Mouse (Mus musculus) intestine, embryonic 14.5 days (tissue): ENCODE results near the gene Ube3b. TPM values are rescaled to one million over a fixed set of nuclear protein-coding genes. Genes with fewer than 3 reads are reported as not detected.

Experiments used
- ATAC-seq: fragments of 200-750 bp; cut with Nextera tagmentation; replicated peaks from 2 replicates; pipeline ENCODE4 v1.8.0; 2017; ENCODE audit warnings: low read depth, moderate number of reproducible peaks, moderate TSS enrichment, moderate library complexity; ENCODE audit not compliant: low FRiP score, low TSS enrichment
- DNase-seq: peaks from one replicate; pipeline ENCODE4 v3.0.0-alpha.2; 2018; ENCODE audit warnings: low spot score
- H3K27ac ChIP-seq: fragments of 300-500 bp; sonication (generic); 2 replicates; pipeline ENCODE4 v1.5.1; 2014; ENCODE audit warnings: low read depth, mild to moderate bottlenecking, control low read depth
- H3K27me3 ChIP-seq: fragments of 300-500 bp; sonication (generic); replicated peaks from 2 replicates; pipeline ENCODE4 v1.6.1; 2014; ENCODE audit warnings: low read length, control low read depth; ENCODE audit not compliant: control insufficient read depth, insufficient read depth
- H3K36me3 ChIP-seq: fragments of 300-500 bp; sonication (generic); 2 replicates; pipeline ENCODE4 v1.6.1; 2014; ENCODE audit warnings: low read length, control low read depth; ENCODE audit not compliant: control insufficient read depth, insufficient read depth
- H3K4me1 ChIP-seq: fragments of 300-500 bp; sonication (generic); replicated peaks from 2 replicates; pipeline ENCODE4 v1.6.1; 2014; ENCODE audit warnings: low read length, control low read depth, mixed read lengths; ENCODE audit not compliant: control insufficient read depth, insufficient read depth
- H3K4me2 ChIP-seq: fragments of 300-500 bp; sonication (generic); 2 replicates; pipeline ENCODE4 v1.6.1; 2014; ENCODE audit warnings: low read length
- H3K4me3 ChIP-seq: fragments of 300-500 bp; sonication (generic); 2 replicates; pipeline ENCODE4 v1.5.1; 2014; ENCODE audit warnings: low read depth, low read length, control low read depth, mixed read lengths
- H3K9ac ChIP-seq: fragments of 300-500 bp; sonication (generic); 2 replicates; pipeline ENCODE4 v1.6.1; 2014; ENCODE audit warnings: mild to moderate bottlenecking, low read length
- H3K9me3 ChIP-seq: fragments of 300-500 bp; sonication (generic); 2 replicates; pipeline ENCODE4 v1.6.1; 2016; ENCODE audit warnings: low read length, control low read depth; ENCODE audit not compliant: control insufficient read depth
- WGBS: fragments of 180-500 bp; shearing (Covaris S2); extraction: QIAGEN DNeasy Blood & Tissue Kit; methylation state at CpG from one replicate; pipeline ENCODE4 v1.1.7; 2014; 5-methylcytosine and 5-hydroxymethylcytosine counted together
- polyA plus RNA-seq: library from polyadenylated mRNA; unstranded; fragments of >200 nt; fragmentation: Nextera tagmentation; extraction: Ambion mirVana; gene quantifications from 2 replicates; pipeline ENCODE4 v1.2.1, GENCODE M21; 2014

The Ube3b gene
- polyA plus RNA-seq, 1 experiment from 2014 or later, result 51.8 TPM

DNA sequence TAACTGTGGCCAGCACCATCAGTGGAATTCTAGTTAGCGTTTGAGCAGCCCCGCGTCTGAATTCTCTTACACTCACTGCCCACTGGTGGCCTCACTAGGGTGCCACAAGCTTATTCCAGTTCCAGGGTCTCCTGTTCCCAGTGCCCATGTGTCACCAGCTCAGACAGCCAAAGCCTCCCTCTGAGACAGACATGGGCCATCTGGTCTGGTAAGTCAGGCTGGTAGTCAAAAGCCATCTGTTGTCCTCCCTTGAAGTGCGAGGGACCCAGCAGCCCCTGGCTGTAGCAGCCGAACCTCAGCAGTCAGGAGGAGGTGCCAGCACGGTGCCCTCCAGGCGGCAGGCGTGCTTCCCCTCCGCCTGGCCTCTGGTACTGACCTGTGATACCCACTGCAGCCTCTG lies 75.9 kb downstream of the Ube3b start:
- no peak overlapping the region for H3K4me3 ChIP-seq
- WGBS, result 77% methylated on average over 9 of the region's 9 CpGs
- ATAC-seq, result no peak
- no peaks in the 10 kb centered on the region for H3K9me3 ChIP-seq
- H3K4me1 ChIP-seq, result peaks cover 11% of the 10 kb centered on the region
- H3K36me3 ChIP-seq, result peaks cover 28% of the 10 kb centered on the region
- H3K27ac ChIP-seq, result no peak overlapping the region
- no peak overlapping the region for H3K4me2 ChIP-seq
- DNase-seq, result no peak
- H3K9ac ChIP-seq, result no peak overlapping the region
- no peaks in the 10 kb centered on the region for H3K27me3 ChIP-seq

DNA sequence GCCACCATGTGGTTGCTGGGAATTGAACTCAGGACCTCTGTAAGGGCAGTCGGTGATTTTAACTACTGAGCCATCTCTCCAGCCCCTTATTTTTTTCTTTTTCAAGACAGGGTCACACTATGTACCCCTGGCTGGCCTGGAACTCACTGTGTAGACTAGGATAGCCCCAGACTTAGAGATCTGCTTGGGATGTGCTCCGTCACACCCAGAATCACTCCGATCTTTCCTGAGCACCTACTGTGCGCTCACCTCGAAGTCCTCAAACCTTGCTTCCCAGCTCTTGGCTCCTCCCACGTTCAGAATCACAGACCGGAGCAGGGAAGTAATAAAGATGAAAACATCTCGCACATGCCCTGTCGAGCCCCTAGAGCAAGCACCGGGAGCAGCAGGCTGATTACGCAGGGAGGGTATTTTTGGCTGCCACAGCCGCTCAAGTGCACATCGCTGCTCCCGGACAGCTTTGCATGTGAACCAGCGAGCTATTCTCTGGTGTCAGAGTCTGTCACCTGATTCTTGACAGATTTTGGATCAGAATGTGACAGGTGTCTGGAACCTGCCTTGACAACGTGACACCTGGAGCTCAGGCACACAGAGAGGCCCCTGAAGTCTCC lies 76.7 kb downstream of the Ube3b start:
- 79% methylated on average over 16 of the region's 16 CpGs for WGBS
- no peak for ATAC-seq
- no peak overlapping the region for H3K4me2 ChIP-seq

DNA sequence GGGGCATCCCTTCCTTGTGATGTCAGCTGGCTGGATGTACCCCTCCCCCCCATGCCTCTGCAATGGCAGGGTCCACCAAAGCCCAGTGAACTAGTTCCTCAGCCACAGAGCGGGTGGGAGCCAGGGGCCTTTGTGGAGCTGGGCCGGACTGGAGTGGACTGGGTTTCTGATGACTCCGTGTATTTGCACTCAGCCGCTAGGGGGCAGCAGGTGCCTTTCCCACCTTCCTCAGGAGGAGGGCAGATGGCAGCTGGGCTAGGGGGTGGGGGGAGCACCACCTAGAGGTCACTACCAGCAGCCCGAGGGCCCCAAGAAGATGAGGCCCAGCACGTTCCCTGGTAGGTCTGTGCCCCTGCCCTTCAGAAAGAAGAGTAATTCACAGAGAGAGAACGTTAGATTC lies 80.8 kb downstream of the Ube3b start:
- WGBS, result 9% methylated on average over 7 of the region's 7 CpGs
- H3K9me3 ChIP-seq, result no peaks in the 10 kb centered on the region
- no peaks in the 10 kb centered on the region for H3K36me3 ChIP-seq
- ATAC-seq, result peak; percentile 53; the same call in 1 of the 2 replicates
- peak; percentile 92 for DNase-seq
- no peak overlapping the region; the same call in 1 of the 2 replicates for H3K27ac ChIP-seq
- H3K9ac ChIP-seq, result no peak overlapping the region
- no peaks in the 10 kb centered on the region for H3K27me3 ChIP-seq
- H3K4me2 ChIP-seq, result no peak overlapping the region
- peaks cover 24% of the 10 kb centered on the region for H3K4me1 ChIP-seq
- H3K4me3 ChIP-seq, result no peak overlapping the region

More for the DNA sequence above, 76.7 kb downstream of the Ube3b start:
- Histone ChIP-seq H3K9me3 (no peaks in the 10 kb centered on the region), H3K36me3 (peaks cover 20% of the 10 kb centered on the region), H3K27me3 (no peaks in the 10 kb centered on the region), H3K4me3 (no peak overlapping the region), H3K4me1 (peaks cover 17% of the 10 kb centered on the region), H3K27ac (no peak overlapping the region), H3K9ac (no peak overlapping the region)
- no peak for DNase-seq

DNA sequence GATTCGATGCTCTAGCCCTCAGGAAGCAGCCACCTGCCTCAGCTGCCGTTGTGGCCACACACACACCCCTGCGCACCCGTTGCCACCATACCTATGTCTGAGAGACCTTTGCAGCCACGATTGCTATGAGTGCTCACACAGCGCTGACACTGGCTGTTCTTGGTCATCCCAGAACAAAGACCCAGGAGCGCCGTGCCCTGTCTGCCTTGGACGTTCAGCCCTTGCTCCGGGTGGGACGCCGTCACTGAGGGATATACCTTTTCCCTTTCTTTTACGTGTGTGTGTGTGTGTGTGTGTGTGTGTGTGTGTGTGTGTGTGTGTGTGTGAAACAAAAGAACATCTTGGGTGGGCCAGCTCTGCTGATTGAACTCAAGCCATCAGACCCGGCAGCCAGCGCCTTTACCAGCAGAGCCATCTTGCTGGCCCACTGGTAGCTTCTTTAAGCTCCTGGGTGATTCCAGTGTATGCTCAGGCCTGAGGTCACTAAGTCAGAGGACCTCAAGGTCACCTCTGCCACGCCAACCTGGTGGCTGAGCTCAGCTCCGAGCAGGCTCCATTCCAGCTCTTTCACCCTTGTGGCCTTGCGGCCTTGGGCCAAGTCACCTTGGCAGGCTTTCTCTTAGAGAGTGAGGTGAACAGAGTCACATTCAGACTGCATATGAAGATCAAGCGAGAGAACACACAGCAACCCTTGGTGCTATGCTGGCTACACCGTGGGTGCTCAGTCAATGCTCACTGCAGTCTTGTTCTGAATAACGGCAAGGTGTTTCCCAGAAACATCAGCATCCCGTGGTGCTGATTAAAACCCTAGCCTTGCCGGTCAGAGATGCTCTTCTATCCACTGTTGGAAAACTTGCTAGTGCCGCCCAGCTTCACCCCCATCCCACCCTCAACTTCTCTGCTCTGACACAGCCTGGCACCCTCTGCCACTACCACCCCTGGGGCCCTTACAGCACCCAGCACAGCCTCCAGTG lies 81.9 kb downstream of the Ube3b start:
- H3K36me3 ChIP-seq, result no peaks in the 10 kb centered on the region
- H3K9ac ChIP-seq, result no peak overlapping the region
- H3K9me3 ChIP-seq, result no peaks in the 10 kb centered on the region
- H3K27me3 ChIP-seq, result no peaks in the 10 kb centered on the region
- DNase-seq (no peak), ATAC-seq (no peak)
- no peak overlapping the region for H3K27ac ChIP-seq
- no peak overlapping the region for H3K4me2 ChIP-seq
- H3K4me3 ChIP-seq, result no peak overlapping the region
- WGBS, result 82% methylated on average over 24 of the region's 24 CpGs
- peaks cover 29% of the 10 kb centered on the region for H3K4me1 ChIP-seq

DNA sequence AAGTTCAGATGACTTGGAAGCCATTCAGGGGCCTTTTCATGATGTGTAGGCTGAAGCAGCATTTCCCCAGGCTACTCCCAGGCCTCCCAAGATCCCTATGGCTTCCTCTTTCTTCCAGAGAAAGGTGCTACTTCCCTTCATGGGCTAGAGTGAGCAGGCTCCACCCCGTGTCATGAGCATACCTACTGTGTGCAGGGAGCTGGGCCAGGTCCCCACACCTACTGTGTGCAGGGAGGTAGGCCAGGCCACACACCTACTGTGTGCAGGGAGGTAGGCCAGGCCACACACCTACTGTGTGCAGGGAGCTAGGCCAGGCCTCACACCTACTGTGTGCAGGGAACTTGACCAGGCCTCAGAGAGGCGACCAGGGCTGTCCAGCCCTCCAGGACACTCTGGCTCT lies 84.2 kb downstream of the Ube3b start:
- Histone ChIP-seq H3K4me3 (no peak overlapping the region), H3K9ac (no peak overlapping the region), H3K36me3 (no peaks in the 10 kb centered on the region), H3K4me2 (no peak overlapping the region), H3K9me3 (no peaks in the 10 kb centered on the region), H3K27me3 (no peaks in the 10 kb centered on the region), H3K4me1 (peaks cover 36% of the 10 kb centered on the region), H3K27ac (no peak overlapping the region)
- 90% methylated on average over 2 of the region's 2 CpGs for WGBS
- DNase-seq, result no peak
- no peak for ATAC-seq

DNA sequence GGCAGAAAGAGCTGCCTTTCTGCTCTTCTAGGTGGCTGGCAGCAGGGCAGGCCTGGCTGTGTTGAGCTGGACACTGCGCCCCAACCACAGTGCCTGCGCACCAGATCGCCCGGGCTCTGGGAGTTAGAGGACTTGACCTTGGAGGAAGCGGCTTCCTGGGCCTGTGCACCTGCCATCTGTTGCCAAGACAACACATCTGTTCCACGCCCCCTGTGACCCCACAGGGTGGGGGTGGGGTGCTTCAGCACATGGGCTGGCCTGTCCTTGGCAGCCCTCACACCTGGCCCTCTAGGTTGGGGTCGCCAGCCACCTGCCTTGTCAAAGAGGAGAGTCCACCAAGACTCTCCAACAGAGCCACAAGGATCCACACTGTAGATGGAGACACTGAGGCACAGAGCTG lies 85.2 kb downstream of the Ube3b start:
- 60% methylated on average over 7 of the region's 7 CpGs for WGBS

DNA sequence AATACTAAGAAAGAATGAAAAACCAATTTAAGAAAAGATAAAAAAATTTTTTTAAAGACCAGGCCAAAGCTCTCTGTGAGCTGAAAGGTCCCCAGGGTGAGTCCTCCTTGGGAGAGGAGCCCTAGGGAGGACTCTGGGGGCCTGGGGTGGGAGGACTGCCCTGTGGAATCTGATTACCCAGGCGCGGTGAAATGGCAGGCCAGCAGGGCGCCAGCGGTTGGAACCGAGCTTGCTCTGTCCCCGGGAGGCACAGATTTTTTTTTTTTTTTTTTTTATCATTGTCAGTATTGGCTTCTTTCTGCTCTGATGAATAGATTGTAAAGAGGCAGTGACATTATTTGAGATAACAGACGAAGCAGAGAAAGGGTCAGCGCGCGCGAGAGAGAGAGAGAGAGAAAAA lies 86.6 kb downstream of the Ube3b start:
- Histone ChIP-seq H3K4me2 (peak overlapping the region; percentile 32), H3K4me3 (peak overlapping the region; percentile 12; the same call in 1 of the 2 replicates), H3K27ac (peak overlapping the region; percentile 87), H3K27me3 (no peaks in the 10 kb centered on the region), H3K36me3 (no peaks in the 10 kb centered on the region), H3K9ac (no peak overlapping the region), H3K4me1 (peaks cover 19% of the 10 kb centered on the region), H3K9me3 (peaks cover 2% of the 10 kb centered on the region; the same call in 1 of the 2 replicates)
- DNase-seq, result no peak
- WGBS, result 3% methylated on average over 11 of the region's 11 CpGs
- ATAC-seq, result peak; percentile 32; the same call in 1 of the 2 replicates

More for the DNA sequence above, 85.2 kb downstream of the Ube3b start:
- Histone ChIP-seq H3K4me2 (no peak overlapping the region), H3K4me3 (no peak overlapping the region), H3K27ac (no peak overlapping the region), H3K9me3 (no peaks in the 10 kb centered on the region), H3K9ac (no peak overlapping the region), H3K4me1 (peaks cover 28% of the 10 kb centered on the region), H3K27me3 (no peaks in the 10 kb centered on the region), H3K36me3 (no peaks in the 10 kb centered on the region)
- ATAC-seq (no peak), DNase-seq (no peak)

DNA sequence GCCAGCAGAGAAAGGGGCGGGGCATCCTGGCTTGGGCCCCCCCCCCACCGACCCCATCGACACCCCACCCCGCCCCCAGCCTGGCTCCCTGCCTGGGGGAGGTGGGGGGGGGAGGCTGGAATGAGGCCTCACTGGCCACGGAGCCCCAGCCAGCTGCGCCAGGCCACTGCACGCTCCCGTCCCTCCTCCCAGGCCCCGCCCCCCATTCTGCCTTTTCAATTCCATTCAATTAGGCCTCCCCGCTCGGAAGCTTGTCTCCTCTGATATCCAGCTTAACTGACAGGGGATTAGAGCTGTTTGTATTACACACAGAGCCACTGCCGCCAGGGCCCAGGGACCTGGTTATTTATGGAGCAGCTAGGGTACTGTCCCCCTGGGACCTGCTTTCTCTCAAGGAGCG lies 87.0 kb downstream of the Ube3b start:
- no peaks in the 10 kb centered on the region for H3K36me3 ChIP-seq
- 0 out of 2 replicates have a peak overlapping the region, but pooled peaks have one; percentile 13 for H3K9ac ChIP-seq
- H3K27ac ChIP-seq, result peak overlapping the region; percentile 87
- H3K4me1 ChIP-seq, result peaks cover 19% of the 10 kb centered on the region
- peaks cover 2% of the 10 kb centered on the region; the same call in 1 of the 2 replicates for H3K9me3 ChIP-seq
- peak overlapping the region; percentile 32 for H3K4me2 ChIP-seq
- H3K4me3 ChIP-seq, result peak overlapping the region; percentile 12; the same call in 1 of the 2 replicates
- H3K27me3 ChIP-seq, result no peaks in the 10 kb centered on the region
- ATAC-seq (peak; percentile 76), DNase-seq (peak; percentile 88)
- WGBS, result 1% methylated on average over 11 of the region's 13 CpGs
